21 mouse cellular contexts compared by ENCODE assay signal in genomic region chr14:69103371-69104009, GRCm38 (mm10).
A peak's percentile ranks its signal among the peaks of the same experiment; 100 is the strongest.
DNase-seq lines count a peak whose midpoint lies in the region; ATAC-seq and TF ChIP-seq lines count a peak whose summit lies in the region.
"Had no signal": no experiment of that assay in that cellular context is flagged by ENCODE, and none has a peak within 500 bp of the region (broad histone marks: within the 10 kb centered on the region; RNA-seq: fewer than 3 reads in every experiment).

No protein-coding gene starts in this region.

- H3K27ac ChIP-seq in lung, embryonic 14.5 days (ENCODE audit: low read depth): no peak overlapping the region
- no peak overlapping the region for H3K27ac ChIP-seq in intestine, embryonic 15.5 days
- H3K27ac ChIP-seq in stomach, embryonic 15.5 days: no peak overlapping the region
- H3K27ac ChIP-seq in thymus, adult 2 months (ENCODE audit: control insufficient read depth, insufficient read depth, low read length): no peak overlapping the region
- H3K27ac ChIP-seq: forebrain, embryonic 10.5 days; forebrain, embryonic 13.5 days; hindbrain, embryonic 12.5 days; hindbrain, embryonic 15.5 days had no signal

- H3K27me3 ChIP-seq in lung, embryonic 14.5 days (ENCODE audit: insufficient read depth, low read length): no peaks in the 10 kb centered on the region
- no peaks in the 10 kb centered on the region for H3K27me3 ChIP-seq in intestine, embryonic 15.5 days (replicated peaks)
- no peaks in the 10 kb centered on the region for H3K27me3 ChIP-seq in stomach, embryonic 15.5 days (replicated peaks)
- H3K27me3 ChIP-seq in thymus, adult 2 months (ENCODE audit: control insufficient read depth, insufficient read depth, low read length): no peaks in the 10 kb centered on the region
- H3K27me3 ChIP-seq: forebrain, embryonic 13.5 days; hindbrain, embryonic 12.5 days; hindbrain, embryonic 15.5 days had no signal

- DNase-seq in heart, adult 11 months: peak; percentile 71
- DNase-seq in heart, adult 18-20 months: no peak
- peak; percentile 54 for DNase-seq in lung, embryonic 14.5 days
- DNase-seq in lung, postnatal 14 days: no peak
- DNase-seq in thymus, adult 2 months: no peak
- DNase-seq: adrenal gland, postnatal 10 days; adrenal gland, postnatal 36 days; cerebellum, adult 18-20 months; cerebellum, adult 9-10 months; cerebellum, postnatal 14 days; gastrocnemius, postnatal 14 days had no signal

- H3K9ac ChIP-seq in lung, embryonic 14.5 days: no peak overlapping the region
- no peak overlapping the region for H3K9ac ChIP-seq in intestine, embryonic 15.5 days
- H3K9ac ChIP-seq in stomach, embryonic 15.5 days: no peak overlapping the region
- H3K9ac ChIP-seq: forebrain, embryonic 13.5 days; hindbrain, embryonic 12.5 days; hindbrain, embryonic 15.5 days had no signal

- ATAC-seq in lung, embryonic 14.5 days (ENCODE audit: insufficient read depth): peak; percentile 58; the same call in 1 of the 2 replicates
- peak; percentile 62 for ATAC-seq in intestine, embryonic 15.5 days
- ATAC-seq in stomach, embryonic 15.5 days (ENCODE audit: insufficient read depth, low FRiP score, low read depth): peak; percentile 70
- no peak for ATAC-seq in inflammation-experienced regulatory T-cells, adult 6 months
- ATAC-seq: activated CD4-positive, CD25-positive, alpha-beta regulatory T cell, adult 4 months; forebrain, embryonic 13.5 days; forebrain, embryonic 16.5 days had no signal

- no peak overlapping the region for H3K4me2 ChIP-seq in lung, embryonic 14.5 days
- no peak overlapping the region for H3K4me2 ChIP-seq in intestine, embryonic 15.5 days (replicated peaks)
- no peak overlapping the region for H3K4me2 ChIP-seq in stomach, embryonic 15.5 days
- H3K4me2 ChIP-seq: forebrain, embryonic 13.5 days; heart, embryonic 11.5 days; hindbrain, embryonic 12.5 days; hindbrain, embryonic 15.5 days had no signal

- no peaks in the 10 kb centered on the region for H3K9me3 ChIP-seq in lung, embryonic 14.5 days (ENCODE audit: low read depth, low read length)
- no peaks in the 10 kb centered on the region for H3K9me3 ChIP-seq in intestine, embryonic 15.5 days
- H3K9me3 ChIP-seq in stomach, embryonic 15.5 days: no peaks in the 10 kb centered on the region
- H3K9me3 ChIP-seq: forebrain, embryonic 10.5 days; forebrain, embryonic 13.5 days; hindbrain, embryonic 12.5 days; hindbrain, embryonic 15.5 days had no signal

- no peak overlapping the region for H3K4me3 ChIP-seq in lung, embryonic 14.5 days (ENCODE audit: low read depth, low read length)
- H3K4me3 ChIP-seq in intestine, embryonic 15.5 days (replicated peaks): no peak overlapping the region
- no peak overlapping the region for H3K4me3 ChIP-seq in stomach, embryonic 15.5 days (replicated peaks)
- no peak overlapping the region for H3K4me3 ChIP-seq in thymus, adult 2 months (ENCODE audit: control insufficient read depth, insufficient read depth, low read length)
- H3K4me3 ChIP-seq: forebrain, embryonic 10.5 days; forebrain, embryonic 13.5 days; hindbrain, embryonic 12.5 days; hindbrain, embryonic 15.5 days had no signal

- 36% methylated on average over 6 of the region's 6 CpGs for WGBS in lung, embryonic 14.5 days
- 51% methylated on average over 6 of the region's 6 CpGs for WGBS in intestine, embryonic 15.5 days
- 51% methylated on average over 6 of the region's 6 CpGs for WGBS in stomach, embryonic 15.5 days
- 93% methylated on average over 6 of the region's 6 CpGs for WGBS in thymus, adult 2 months

- TF ChIP-seq POLR2A in thymus, adult 2 months (IDR thresholded peaks at IDR 0.05; ENCODE audit: control insufficient read depth, extremely low read depth, insufficient read depth, low read length, poor library complexity): no peak

- no peak for TF ChIP-seq CTCF in lung, embryonic 14.5 days (IDR thresholded peaks at IDR 0.05; ENCODE audit: low read depth)
- no peak for TF ChIP-seq CTCF in thymus, adult 2 months (IDR thresholded peaks at IDR 0.05; ENCODE audit: borderline replicate concordance, control insufficient read depth, extremely low read depth, insufficient read depth, low read length, poor library complexity)

- peaks cover 4% of the 10 kb centered on the region; the same call in 1 of the 2 replicates for H3K4me1 ChIP-seq in lung, embryonic 14.5 days (ENCODE audit: insufficient read depth)
- no peaks in the 10 kb centered on the region for H3K4me1 ChIP-seq in intestine, embryonic 15.5 days (replicated peaks)
- H3K4me1 ChIP-seq in stomach, embryonic 15.5 days: no peaks in the 10 kb centered on the region
- H3K4me1 ChIP-seq in thymus, adult 2 months (replicated peaks; ENCODE audit: control insufficient read depth, insufficient read depth, low read length): no peaks in the 10 kb centered on the region
- H3K4me1 ChIP-seq: forebrain, embryonic 13.5 days; hindbrain, embryonic 12.5 days; hindbrain, embryonic 15.5 days had no signal

- no peaks in the 10 kb centered on the region for H3K36me3 ChIP-seq in lung, embryonic 14.5 days (ENCODE audit: insufficient read depth)
- no peaks in the 10 kb centered on the region for H3K36me3 ChIP-seq in intestine, embryonic 15.5 days
- no peaks in the 10 kb centered on the region for H3K36me3 ChIP-seq in stomach, embryonic 15.5 days
- H3K36me3 ChIP-seq in thymus, adult 2 months (ENCODE audit: control insufficient read depth, insufficient read depth, low read length): no peaks in the 10 kb centered on the region
- H3K36me3 ChIP-seq: forebrain, embryonic 10.5 days; hindbrain, embryonic 12.5 days; hindbrain, embryonic 15.5 days had no signal

Comparison
In these comparisons a context has a peak if more than half of its experiments do, and no peak if none do; other contexts are left out.
1. DNase-seq: peak in heart, adult 11 months (single experiment) and lung, embryonic 14.5 days (single experiment); none in heart, adult 18-20 months (0 of 2), lung, postnatal 14 days (single experiment) and thymus, adult 2 months (single experiment).